Mouse (Mus musculus): ENCODE results near the gene Gm128.

GRCm38 (mm10) chr3:95200562-95200961, 40.8 kb downstream of the Gm128 start:
- no peak for TF ChIP-seq CTCF (IDR thresholded peaks at IDR 0.05; ENCODE audit: low read depth)
- TF ChIP-seq EP300 (optimal IDR thresholded peaks at IDR 0.05): no peak

Measured in stomach, postnatal 0 days (tissue).